Mouse (Mus musculus): ENCODE data around the gene Usb1. TPM values are rescaled to one million over a fixed set of nuclear protein-coding genes. Genes with fewer than 3 reads are reported as not detected.

The Usb1 gene
- total RNA-seq, 2 experiments from 2014 or later = 9.8 to 13.1 TPM

- peak; percentile 65 to 87 for DNase-seq (ENCODE audit: low spot score in 2 of 2)
- H3K27ac ChIP-seq = peak overlapping the region; percentile 63
- no peak overlapping the region for H3K4me3 ChIP-seq
- TF ChIP-seq CTCF (conservative IDR thresholded peaks at IDR 0.05) = peak; percentile 91
These were observed 14.8 kb downstream of the Usb1 start for GRCm38 (mm10) chr8:95346643-95347545.

- DNase-seq (ENCODE audit: low spot score in 2 of 2) = no peak
- no peak for TF ChIP-seq CTCF (conservative IDR thresholded peaks at IDR 0.05)
- peak overlapping the region; percentile 63 for H3K27ac ChIP-seq
These were observed 16.3 kb downstream of the Usb1 start for GRCm38 (mm10) chr8:95348356-95348755.

GRCm38 (mm10) chr8:95348811-95349630 lies 16.9 kb downstream of the Usb1 start:
- peak; percentile 69 to 73 for DNase-seq (ENCODE audit: low spot score in 2 of 2)
- Histone ChIP-seq H3K27ac (peak overlapping the region; percentile 68), H3K4me3 (peak overlapping the region; percentile 26; the same call in 1 of the 2 replicates)
- peak; percentile 46 for TF ChIP-seq CTCF (conservative IDR thresholded peaks at IDR 0.05)

More at GRCm38 (mm10) chr8:95348356-95348755, 16.3 kb downstream of the Usb1 start:
- H3K4me3 ChIP-seq = no peak overlapping the region; the same call in 1 of the 2 replicates

DNA sequence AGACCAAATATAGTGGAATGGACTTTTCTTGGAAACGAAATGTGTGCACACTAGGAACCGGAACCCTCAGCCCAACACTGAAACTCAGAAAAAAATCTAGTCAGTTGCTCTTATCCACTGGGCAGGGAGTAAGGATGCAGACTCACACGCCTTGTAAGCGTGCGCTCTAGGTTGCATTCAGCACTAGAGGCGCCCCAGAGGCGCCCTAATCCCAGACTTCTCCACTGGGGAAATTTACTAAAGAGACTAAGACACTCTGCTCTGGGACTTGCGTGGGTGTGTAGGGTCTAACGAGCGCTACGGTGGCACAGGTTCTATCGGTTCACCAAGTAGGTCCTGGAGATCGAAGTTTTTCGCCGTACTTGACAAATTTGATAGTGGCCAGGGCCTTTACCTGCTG lies 19.4 kb downstream of the Usb1 start:
- TF ChIP-seq CTCF (conservative IDR thresholded peaks at IDR 0.05) = peak; percentile 73
- Histone ChIP-seq H3K27ac (no peak overlapping the region), H3K4me3 (peak overlapping the region; percentile 85; the same call in 1 of the 2 replicates)
- DNase-seq (ENCODE audit: low spot score in 2 of 2) = no peak

GRCm38 (mm10) chr8:95352151-95352870 lies 20.2 kb downstream of the Usb1 start, which contains the start of gene Mmp15:
Gene Mmp15 (plus strand): TSS chr8:95352268.
- Histone ChIP-seq H3K27ac (peak within 1 kb of the TSS; percentile 86), H3K4me3 (peak within 1 kb of the TSS; percentile 85)
- no peak for TF ChIP-seq CTCF (conservative IDR thresholded peaks at IDR 0.05)
- peak; percentile 49 to 65 for DNase-seq (ENCODE audit: low spot score in 2 of 2)

DNA sequence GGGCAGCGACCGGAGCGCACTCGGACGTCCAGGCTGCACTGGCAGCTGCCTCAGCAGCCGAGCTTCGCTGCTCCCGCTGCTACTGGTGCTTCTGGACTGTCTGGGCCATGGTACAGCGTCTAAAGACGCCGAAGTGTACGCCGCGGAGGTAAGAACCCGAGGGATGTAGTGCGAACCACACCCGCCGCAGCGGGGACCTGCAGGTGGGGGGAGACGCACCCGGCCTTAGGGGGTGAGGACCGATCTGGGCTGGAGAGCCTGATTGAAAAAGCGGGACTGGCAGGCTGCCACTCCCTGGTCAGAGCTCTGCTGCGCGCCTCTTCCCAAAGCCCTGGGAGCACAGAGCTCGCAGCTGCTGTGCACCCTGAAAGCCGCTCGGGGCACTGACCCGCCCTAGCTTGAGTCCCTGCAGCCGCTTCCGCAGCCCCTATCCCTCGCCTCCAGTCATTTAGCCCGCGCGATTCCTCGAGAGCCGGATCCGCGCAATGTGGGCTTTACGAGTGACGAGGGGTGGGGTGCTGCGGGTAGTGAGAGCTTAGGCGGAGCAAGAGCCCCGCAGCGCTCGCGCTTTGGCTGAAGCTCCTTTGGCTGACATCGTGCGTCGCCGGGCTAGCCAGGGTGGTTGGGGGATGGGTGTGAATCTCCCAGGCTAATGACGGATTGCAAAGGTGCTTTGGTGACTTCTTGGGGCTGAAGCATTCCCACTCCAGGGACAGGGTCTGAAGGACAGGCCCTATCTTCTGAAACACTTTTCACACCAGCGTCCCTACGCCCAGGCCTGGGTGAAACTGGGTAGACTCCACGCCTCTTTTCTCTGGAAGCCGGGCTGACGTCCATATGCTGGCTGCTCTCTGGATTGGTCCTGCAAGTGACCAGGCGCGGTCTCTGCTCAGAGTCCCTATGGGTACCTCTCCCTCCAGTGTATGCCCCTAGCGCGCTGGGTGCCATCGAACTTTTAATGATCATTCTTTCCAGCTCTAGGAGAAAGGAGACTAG lies 21.1 kb downstream of the Usb1 start:
- Histone ChIP-seq H3K4me3 (peak overlapping the region; percentile 85), H3K27ac (peak overlapping the region; percentile 86)
- 0 out of 2 replicates have a peak, but pooled peaks have one; percentile 16 for TF ChIP-seq CTCF (conservative IDR thresholded peaks at IDR 0.05)
- no peak for DNase-seq (ENCODE audit: low spot score in 2 of 2)

GRCm38 (mm10) chr8:95354606-95355005 lies 22.5 kb downstream of the Usb1 start:
- Histone ChIP-seq H3K4me3 (no peak overlapping the region), H3K27ac (no peak overlapping the region)
- no peak for DNase-seq (ENCODE audit: low spot score in 2 of 2)
- TF ChIP-seq CTCF (conservative IDR thresholded peaks at IDR 0.05) = no peak

DNA sequence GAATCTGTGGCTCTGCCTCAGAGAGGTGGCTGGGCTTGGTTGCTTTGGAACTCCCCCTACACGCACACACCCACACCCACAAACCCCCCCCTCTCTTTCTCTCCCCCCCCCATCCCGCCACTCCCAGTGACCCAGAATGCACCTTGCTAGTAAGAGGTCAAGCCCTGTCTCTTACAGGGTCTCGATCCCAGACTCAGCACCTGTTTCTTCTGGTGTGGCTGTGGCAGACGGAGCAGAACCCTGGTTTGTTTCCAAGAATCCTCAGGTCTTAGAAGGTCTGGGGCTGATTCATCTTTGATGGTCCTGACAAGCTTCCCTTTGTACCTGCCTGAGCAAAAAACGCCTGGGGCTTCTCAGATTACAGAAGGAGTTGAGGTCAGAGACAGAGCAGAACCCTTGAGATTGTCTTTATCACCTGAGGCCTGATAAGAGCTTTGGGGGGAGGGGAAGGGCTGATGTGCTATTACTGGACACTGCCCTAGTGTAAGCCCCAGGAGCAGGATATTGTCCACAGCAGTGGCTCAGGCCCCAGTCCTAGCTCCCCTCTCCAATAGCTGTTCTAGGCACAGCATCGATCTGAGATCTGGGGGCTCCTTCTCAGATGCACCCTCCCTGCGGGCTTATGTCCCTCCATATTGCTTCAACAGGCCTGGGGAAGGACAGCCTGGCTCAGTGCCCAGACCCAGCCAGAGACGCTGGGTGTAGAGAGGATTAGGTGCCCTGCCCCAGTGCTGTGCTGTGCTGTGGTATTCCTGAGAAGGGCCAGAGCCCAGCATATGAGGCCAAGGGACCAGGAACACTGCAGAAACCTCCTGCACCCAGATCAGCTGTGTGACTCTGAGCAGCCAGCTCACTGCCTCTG lies 26.7 kb downstream of the Usb1 start:
- H3K27ac ChIP-seq = no peak overlapping the region
- no peak overlapping the region for H3K4me3 ChIP-seq
- no peak for TF ChIP-seq CTCF (conservative IDR thresholded peaks at IDR 0.05)
- DNase-seq (ENCODE audit: low spot score in 2 of 2) = no peak

- no peak for DNase-seq (ENCODE audit: low spot score in 2 of 2)
- Histone ChIP-seq H3K4me3 (no peak overlapping the region), H3K27ac (no peak overlapping the region)
- TF ChIP-seq CTCF (conservative IDR thresholded peaks at IDR 0.05) = no peak
These were observed 28.3 kb downstream of the Usb1 start for GRCm38 (mm10) chr8:95360181-95361015.

DNA sequence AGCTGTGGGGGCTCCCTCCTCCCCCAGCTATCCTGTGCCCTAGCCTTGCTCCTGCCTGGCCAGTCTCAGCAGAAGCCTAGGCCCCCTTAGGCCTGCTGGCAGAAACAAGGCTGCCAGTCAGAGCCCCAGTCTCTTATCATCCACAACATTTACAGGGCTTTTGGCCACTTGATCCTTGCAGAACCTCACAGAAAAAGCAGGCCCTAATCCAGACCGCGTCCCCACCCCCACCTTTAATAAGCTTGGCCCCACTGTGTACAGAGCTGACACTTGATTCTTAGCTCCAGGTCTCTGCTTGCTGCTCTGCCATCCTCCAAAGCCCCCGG lies 28.9 kb downstream of the Usb1 start:
- DNase-seq (ENCODE audit: low spot score in 2 of 2) = no peak
- Histone ChIP-seq H3K4me3 (no peak overlapping the region), H3K27ac (no peak overlapping the region)
- TF ChIP-seq CTCF (conservative IDR thresholded peaks at IDR 0.05) = no peak
